Mouse (Mus musculus): ENCODE measurements around the gene Atrn.

DNA sequence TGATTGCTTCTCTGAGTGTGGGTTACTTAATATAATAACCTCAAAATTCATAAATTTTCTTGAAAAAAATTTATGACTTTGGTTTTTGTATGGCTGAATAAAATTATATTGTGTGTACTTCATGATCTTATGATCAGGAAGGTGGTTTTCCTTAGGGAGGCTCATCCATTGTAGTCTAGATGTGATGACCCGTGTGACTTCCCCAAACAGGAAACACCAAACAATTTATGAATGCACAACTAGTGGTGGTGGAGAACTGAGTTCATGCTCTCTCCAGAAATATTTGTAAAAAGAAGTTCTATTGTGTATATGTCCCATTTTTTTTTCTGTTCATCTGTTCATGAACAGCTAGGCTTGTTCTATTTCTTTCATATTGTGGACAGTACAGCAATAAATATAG, 18.8 kb upstream of the Atrn start:
- TF ChIP-seq MAX (IDR thresholded peaks at IDR 0.05; ENCODE audit: low read depth) = no peak
- TF ChIP-seq MYOD1 (IDR thresholded peaks at IDR 0.05; ENCODE audit: control insufficient read depth in 1 of 3, insufficient read length in 2 of 3, low read depth in 2 of 3) = no peak
- no peak for TF ChIP-seq TCF12 (IDR thresholded peaks at IDR 0.05; ENCODE audit: insufficient read depth, poor library complexity, severe bottlenecking)
- no peak for TF ChIP-seq POLR2AphosphoS2 (IDR thresholded peaks at IDR 0.05; ENCODE audit: insufficient read length, low read depth)
